Mouse (Mus musculus) olfactory bulb, adult 2 months (tissue): ENCODE data around the gene Gm45623. TPM values are rescaled to one million over a fixed set of nuclear protein-coding genes. Genes with fewer than 3 reads are reported as not detected.

Experiments
- H3K27ac ChIP-seq: fragments of 200-500 bp; 2 replicates; pipeline ENCODE4 v1.5.1; 2012; ENCODE audit warnings: low read depth, low read length; ENCODE audit not compliant: insufficient read depth
- H3K4me1 ChIP-seq: fragments of 200-500 bp; 2 replicates; pipeline ENCODE4 v1.6.1; 2012; ENCODE audit warnings: low read length; ENCODE audit not compliant: control insufficient read depth, insufficient read depth
- H3K4me3 ChIP-seq: fragments of 200-500 bp; 2 replicates; pipeline ENCODE4 v1.5.1; 2012; ENCODE audit warnings: mild to moderate bottlenecking, low read depth, low read length, moderate library complexity; ENCODE audit not compliant: insufficient read depth
- CTCF ChIP-seq: fragments of 200-500 bp; IDR thresholded peaks from 2 replicates; pipeline ENCODE4 v1.5.1; 2012; ENCODE audit warnings: low read depth, mild to moderate bottlenecking, low read length, moderate library complexity; ENCODE audit not compliant: insufficient read depth
- POLR2A ChIP-seq: fragments of 200-500 bp; IDR thresholded peaks from 2 replicates; pipeline ENCODE4 v1.6.1; 2012; ENCODE audit warnings: mild to moderate bottlenecking, low read depth, low read length, moderate library complexity; ENCODE audit not compliant: insufficient read depth
- WGBS: fragments of 180-500 bp; shearing (Covaris S2); methylation state at CpG from one replicate; pipeline ENCODE4 v1.1.7; 2018; 5-methylcytosine and 5-hydroxymethylcytosine counted together
- polyA plus RNA-seq: library from polyadenylated mRNA; stranded (reverse); fragments of >200 nt; gene quantifications from 2 replicates; pipeline ENCODE4 v1.2.4, GENCODE M21; 2012; ENCODE audit warnings: low replicate concordance; ENCODE audit not compliant: missing spikeins, insufficient read depth, insufficient read length

Gene Gm45623
- polyA plus RNA-seq, 1 experiment: not detected

DNA sequence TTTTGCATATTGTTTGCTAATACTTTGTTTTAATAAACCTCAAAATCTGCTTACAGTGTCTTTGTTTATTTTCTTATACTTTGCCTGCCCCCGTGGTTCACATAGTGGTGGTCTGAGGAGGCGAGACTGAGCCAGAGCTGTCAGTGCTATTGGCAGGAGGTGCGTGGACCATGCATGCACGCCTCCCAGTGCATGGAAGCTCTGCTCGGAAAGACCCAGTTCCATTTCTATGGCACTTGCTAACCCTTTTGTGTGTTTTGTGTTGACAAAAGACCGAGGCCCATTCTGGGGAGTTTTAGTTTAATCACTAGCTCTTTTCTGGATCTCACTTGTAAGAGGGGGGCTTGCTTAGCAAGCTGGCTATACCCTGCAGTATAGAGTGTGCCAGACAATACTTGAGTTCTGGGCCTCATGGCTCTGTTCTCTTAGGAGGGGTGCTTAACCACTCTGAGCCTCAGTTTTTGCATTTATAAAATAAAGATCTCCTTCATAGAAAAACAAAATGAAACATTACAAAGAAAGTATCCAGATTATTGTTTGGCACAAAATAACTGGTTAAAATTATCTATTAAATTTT lies 11.2 kb downstream of the Gm45623 start:
- Histone ChIP-seq H3K4me3 (no peak overlapping the region), H3K27ac (no peak overlapping the region), H3K4me1 (0 out of 2 replicates have a peak, but pooled peaks cover 3% of the 10 kb centered on the region)
- 61% methylated on average over 6 of the region's 6 CpGs for WGBS
- TF ChIP-seq CTCF (no peak), POLR2A (no peak)

DNA sequence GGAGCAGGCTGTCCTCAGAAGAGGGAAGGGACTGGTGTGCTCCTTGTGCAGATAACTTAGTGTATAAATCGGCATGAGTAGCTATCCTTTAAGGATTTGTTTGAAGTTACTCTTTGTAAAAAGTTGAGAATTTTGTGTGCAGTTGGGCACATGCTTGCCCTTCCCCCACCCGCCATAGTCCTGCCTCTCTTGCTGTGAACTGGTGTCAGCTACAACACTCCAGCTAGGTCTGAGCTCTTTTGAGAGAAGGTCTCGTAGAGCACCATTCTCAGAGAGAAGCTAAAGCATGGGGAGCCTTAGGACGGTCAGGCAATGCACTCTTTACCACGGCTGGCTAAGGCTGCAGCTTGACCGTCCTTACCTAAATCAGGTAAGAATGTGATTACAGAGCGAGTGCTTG lies 11.9 kb downstream of the Gm45623 start:
- no peak overlapping the region for H3K4me3 ChIP-seq
- H3K27ac ChIP-seq: no peak overlapping the region
- H3K4me1 ChIP-seq: 0 out of 2 replicates have a peak, but pooled peaks cover 3% of the 10 kb centered on the region
- TF ChIP-seq CTCF (no peak), POLR2A (no peak)
- WGBS: 83% methylated on average over 7 of the region's 7 CpGs

DNA sequence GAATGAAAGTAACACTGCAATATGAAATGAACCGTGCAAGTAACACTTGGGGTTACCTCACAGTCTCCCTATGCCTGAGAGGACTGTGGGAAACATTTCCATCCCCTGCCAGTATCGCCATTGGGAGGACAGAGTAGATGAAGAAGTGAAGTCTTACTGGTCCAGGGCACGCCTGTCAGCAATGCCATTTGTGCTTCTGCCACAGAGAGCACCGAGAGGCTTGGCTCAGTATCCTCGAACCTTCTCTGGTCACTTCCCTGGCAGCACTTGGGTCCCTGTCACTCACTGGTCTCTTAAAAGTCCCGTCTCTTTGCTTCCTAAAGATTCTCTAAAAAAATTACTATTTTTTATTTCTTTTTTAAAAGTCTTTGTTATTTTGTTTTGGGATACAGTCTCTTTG lies 13.1 kb downstream of the Gm45623 start:
- Histone ChIP-seq H3K4me3 (no peak overlapping the region), H3K27ac (no peak overlapping the region), H3K4me1 (0 out of 2 replicates have a peak, but pooled peaks cover 3% of the 10 kb centered on the region)
- TF ChIP-seq CTCF (no peak), POLR2A (no peak)
- 67% methylated on average over 6 of the region's 6 CpGs for WGBS

DNA sequence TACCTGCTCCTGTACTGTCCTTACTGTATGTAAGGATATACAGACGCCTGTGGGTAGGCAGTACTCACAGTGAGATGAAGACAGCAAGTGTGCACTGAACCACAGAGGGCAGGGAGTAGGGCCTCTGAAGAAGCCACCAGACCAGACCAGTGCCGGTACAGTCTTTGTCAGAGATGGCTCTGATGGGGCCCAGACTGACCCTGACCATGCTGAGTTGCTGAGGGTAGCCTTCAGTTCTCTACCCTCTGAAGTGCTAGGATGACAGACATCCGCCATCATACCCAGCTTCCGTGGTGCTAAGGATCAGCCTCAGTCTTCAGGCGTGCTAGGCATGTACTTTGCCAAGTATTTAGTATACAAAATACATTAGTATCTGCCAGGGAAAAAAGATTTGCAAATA lies 14.1 kb downstream of the Gm45623 start:
- Histone ChIP-seq H3K4me1 (0 out of 2 replicates have a peak, but pooled peaks cover 3% of the 10 kb centered on the region), H3K4me3 (no peak overlapping the region), H3K27ac (no peak overlapping the region)
- TF ChIP-seq POLR2A: no peak
- TF ChIP-seq CTCF: no peak
- WGBS: 94% methylated on average over 5 of the region's 5 CpGs

DNA sequence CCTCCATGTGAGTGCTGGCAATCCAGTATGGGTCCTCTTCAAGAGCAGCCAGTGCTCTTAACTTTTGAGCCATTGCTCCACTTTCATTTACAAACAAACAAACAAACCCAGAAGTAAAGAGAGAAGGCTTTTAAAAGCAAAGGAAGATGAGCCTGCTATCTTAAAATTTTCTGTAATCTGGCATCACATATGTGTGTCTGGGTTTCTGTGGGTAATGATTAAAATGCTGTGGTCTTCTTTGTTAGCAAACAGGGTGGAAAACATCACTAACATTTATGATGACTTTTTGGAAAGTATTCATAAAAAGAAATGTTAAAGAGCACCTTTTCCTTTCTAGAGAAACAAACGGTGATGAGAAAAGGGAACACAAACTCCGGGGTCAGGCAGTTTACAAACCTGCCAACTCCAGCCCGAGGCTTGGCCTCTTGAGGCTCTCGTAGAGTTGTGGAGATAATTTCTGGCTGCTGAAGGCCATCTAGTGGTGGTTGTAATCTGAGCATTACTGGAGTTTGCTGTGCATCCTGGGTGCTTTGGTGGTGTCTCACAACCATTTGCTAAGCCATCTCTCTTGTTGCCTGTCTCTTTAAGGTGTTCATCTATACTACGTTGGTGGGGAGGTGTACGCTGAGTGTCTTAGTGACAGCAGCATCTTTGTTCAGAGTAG lies 18.3 kb downstream of the Gm45623 start:
- Histone ChIP-seq H3K4me1 (no peaks in the 10 kb centered on the region), H3K4me3 (no peak overlapping the region), H3K27ac (no peak overlapping the region)
- TF ChIP-seq CTCF (no peak), POLR2A (no peak)
- WGBS: 31% methylated on average over 6 of the region's 6 CpGs

DNA sequence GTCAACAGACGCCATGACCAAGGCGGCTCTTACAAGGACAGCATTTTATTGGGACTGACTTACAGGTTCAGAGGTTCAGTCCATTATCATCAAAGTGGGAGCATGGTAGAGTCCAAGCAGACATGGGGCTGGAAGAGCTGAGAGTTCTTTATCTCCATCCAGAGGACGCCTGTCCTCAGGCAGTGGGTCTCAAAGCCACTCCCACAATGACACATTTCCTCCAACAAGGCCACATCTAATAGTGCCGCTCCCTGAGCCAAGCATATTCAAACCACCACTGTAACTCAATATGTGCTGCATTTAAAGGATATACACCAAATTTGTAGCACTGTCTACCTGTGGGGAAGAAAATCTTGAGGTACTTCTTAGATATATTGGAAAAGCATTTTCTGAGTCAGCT lies 19.0 kb downstream of the Gm45623 start:
- Histone ChIP-seq H3K4me3 (no peak overlapping the region), H3K4me1 (no peaks in the 10 kb centered on the region), H3K27ac (no peak overlapping the region)
- TF ChIP-seq CTCF: no peak
- TF ChIP-seq POLR2A: no peak
- 88% methylated on average over 4 of the region's 4 CpGs for WGBS

DNA sequence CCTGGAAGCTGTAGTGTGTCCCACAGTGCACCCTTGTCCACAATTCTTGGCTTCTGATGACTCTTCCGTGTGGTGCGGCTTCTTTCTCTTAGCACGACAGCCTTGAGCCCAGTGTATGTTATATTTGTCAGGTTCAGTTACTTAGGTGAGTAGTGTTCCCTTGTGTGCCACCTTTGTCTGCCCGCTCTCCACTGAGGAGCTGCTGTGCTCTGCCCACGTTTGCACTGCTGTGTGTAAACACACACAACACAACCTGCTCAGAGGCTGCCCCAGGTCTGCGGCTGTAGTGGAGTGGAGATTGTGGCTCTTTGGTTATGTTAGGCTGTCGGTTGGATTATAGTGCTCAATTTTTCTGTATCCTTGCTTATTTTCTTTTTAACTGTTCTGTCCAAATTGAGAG lies 24.6 kb downstream of the Gm45623 start:
- Histone ChIP-seq H3K27ac (no peak overlapping the region), H3K4me3 (no peak overlapping the region), H3K4me1 (no peaks in the 10 kb centered on the region)
- TF ChIP-seq POLR2A: no peak
- WGBS: 93% methylated on average over 7 of the region's 7 CpGs

DNA sequence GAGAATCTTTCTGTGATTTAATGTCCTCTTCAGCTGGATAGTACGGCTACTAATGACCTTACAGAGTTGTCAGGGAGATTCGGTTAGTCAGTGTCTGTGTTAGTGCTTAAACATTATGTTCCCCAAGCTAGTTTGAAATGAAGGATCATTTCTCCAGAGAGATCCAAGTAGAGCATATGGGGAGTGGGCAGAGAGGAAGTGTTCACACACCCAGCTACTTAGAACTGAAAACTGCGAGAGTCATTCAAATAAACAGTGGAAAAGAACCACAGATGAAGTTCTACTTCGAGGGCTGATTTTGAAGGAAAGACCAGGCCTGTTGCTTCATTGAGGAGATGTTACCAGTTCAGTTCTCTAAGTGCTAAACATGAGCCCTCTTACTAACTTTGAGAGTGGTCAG lies 27.1 kb downstream of the Gm45623 start:
- Histone ChIP-seq H3K4me3 (no peak overlapping the region), H3K4me1 (0 out of 2 replicates have a peak, but pooled peaks cover 3% of the 10 kb centered on the region), H3K27ac (no peak overlapping the region)
- 73% methylated on average over 4 of the region's 4 CpGs for WGBS
- no peak for TF ChIP-seq POLR2A
- no peak for TF ChIP-seq CTCF

DNA sequence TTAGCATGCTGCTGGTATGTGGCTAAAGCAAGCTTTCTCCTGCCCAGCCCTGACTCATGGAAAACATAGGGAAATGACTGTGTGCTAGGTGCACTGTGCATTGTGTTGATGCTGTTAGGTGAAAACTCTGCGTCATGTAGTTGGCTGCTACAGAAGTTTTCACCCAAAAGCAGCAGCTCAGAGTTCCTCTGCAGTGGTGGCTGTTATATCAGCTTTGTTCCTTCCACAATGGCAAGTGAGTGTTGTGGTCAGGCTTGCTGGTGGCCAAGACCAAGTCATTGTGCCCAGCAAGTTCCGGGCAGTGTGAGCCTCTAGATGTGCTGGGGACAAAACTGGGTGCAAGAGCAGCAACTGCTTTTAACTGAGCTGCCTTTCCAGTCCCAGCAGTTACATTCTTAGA lies 41.4 kb downstream of the Gm45623 start:
- TF ChIP-seq CTCF (no peak), POLR2A (no peak)
- no peak overlapping the region for H3K27ac ChIP-seq
- no peak overlapping the region for H3K4me3 ChIP-seq
- WGBS: 77% methylated on average over 2 of the region's 2 CpGs
- peaks cover 17% of the 10 kb centered on the region for H3K4me1 ChIP-seq
